Mouse (Mus musculus): ENCODE results near the gene Nme3.

GRCm38 (mm10) chr17:24913984-24914383 is 17.7 kb downstream of the Nme3 start:
- TF ChIP-seq GATA1 (IDR thresholded peaks at IDR 0.05; ENCODE audit: borderline replicate concordance, low read length) (no peak; the same call in 2 of the 3 replicates), FLI1 (IDR thresholded peaks at IDR 0.05; ENCODE audit: low read length) (no peak)
